Mouse (Mus musculus) neural tube, embryonic 11.5 days (tissue): ENCODE measurements at regions not wholly inside any gene's neighbourhood (a gene's known extent, or its start where the extent isn't known, plus 50 kb on each side); places are given as distances from the start of the nearest gene placed in this dataset.

Source experiments
- ATAC-seq: fragments of 200-750 bp; cut with Nextera tagmentation; 2 replicates; pipeline ENCODE4 v1.8.0; 2017; ENCODE audit warnings: moderate number of reproducible peaks, mild to moderate bottlenecking, moderate TSS enrichment, moderate library complexity; ENCODE audit not compliant: insufficient read depth, low FRiP score, low TSS enrichment
- DNase-seq: peaks from one replicate; pipeline ENCODE4 v3.0.0-alpha.2; 2015; ENCODE audit warnings: low spot score
- H3K27ac ChIP-seq: fragments of 300-500 bp; sonication (generic); 2 replicates; pipeline ENCODE4 v1.5.1; 2014; ENCODE audit warnings: low read depth, mild to moderate bottlenecking, low read length
- H3K27me3 ChIP-seq: fragments of 300-500 bp; sonication (generic); 2 replicates; pipeline ENCODE4 v1.6.1; 2014; ENCODE audit warnings: mild to moderate bottlenecking, low read length, mixed read lengths; ENCODE audit not compliant: control insufficient read depth, insufficient read depth
- H3K36me3 ChIP-seq: fragments of 300-500 bp; sonication (generic); 2 replicates; pipeline ENCODE4 v1.6.1; 2014; ENCODE audit warnings: mild to moderate bottlenecking, low read length, moderate library complexity, mixed read lengths; ENCODE audit not compliant: control insufficient read depth, insufficient read depth
- H3K4me1 ChIP-seq: fragments of 300-500 bp; sonication (generic); 2 replicates; pipeline ENCODE4 v1.6.1; 2014; ENCODE audit warnings: low read length, mixed read lengths; ENCODE audit not compliant: control insufficient read depth, insufficient read depth
- H3K4me2 ChIP-seq: fragments of 300-500 bp; sonication (generic); 2 replicates; pipeline ENCODE4 v1.6.1; 2014; ENCODE audit warnings: low read depth, mild to moderate bottlenecking, moderate library complexity
- H3K4me3 ChIP-seq: fragments of 300-500 bp; sonication (generic); 2 replicates; pipeline ENCODE4 v1.5.1; 2014; ENCODE audit warnings: low read depth, low read length
- H3K9ac ChIP-seq: fragments of 300-500 bp; sonication (generic); 2 replicates; pipeline ENCODE4 v1.6.1; 2014; ENCODE audit warnings: mild to moderate bottlenecking, low read length
- H3K9me3 ChIP-seq: fragments of 300-500 bp; sonication (generic); 2 replicates; pipeline ENCODE4 v1.6.1; 2016; ENCODE audit warnings: low read length; ENCODE audit not compliant: control insufficient read depth
- WGBS: fragments of 180-500 bp; shearing (Covaris S2); extraction: QIAGEN DNeasy Blood & Tissue Kit; methylation state at CpG from one replicate; pipeline ENCODE4 v1.1.7; 2014; 5-methylcytosine and 5-hydroxymethylcytosine counted together

- ATAC-seq (no peak), DNase-seq (no peak)
- Histone ChIP-seq H3K4me1 (no peaks in the 10 kb centered on the region), H3K9me3 (no peaks in the 10 kb centered on the region), H3K4me2 (no peak overlapping the region), H3K4me3 (no peak overlapping the region), H3K9ac (no peak overlapping the region), H3K27ac (no peak overlapping the region), H3K36me3 (no peaks in the 10 kb centered on the region), H3K27me3 (no peaks in the 10 kb centered on the region)
- WGBS, result 86% methylated on average over 3 of the region's 3 CpGs
These were observed 51.1 kb upstream of the Nampt start for GRCm38 (mm10) chr12:32768082-32768743.

- Histone ChIP-seq H3K4me1 (no peaks in the 10 kb centered on the region), H3K4me3 (no peak overlapping the region), H3K4me2 (no peak overlapping the region), H3K27ac (no peak overlapping the region), H3K9me3 (no peaks in the 10 kb centered on the region), H3K27me3 (no peaks in the 10 kb centered on the region), H3K9ac (no peak overlapping the region), H3K36me3 (no peaks in the 10 kb centered on the region)
- DNase-seq (no peak), ATAC-seq (no peak)
- 81% methylated on average over 3 of the region's 3 CpGs for WGBS
These were observed 50.4 kb upstream of the Nampt start for GRCm38 (mm10) chr12:32768744-32769535.
